In genomic region chr14:74733397-74733796, GRCm38 (mm10) we compare ENCODE assay signal across 8 mouse cellular contexts. TPM values are rescaled to one million over a fixed set of nuclear protein-coding genes. Genes with fewer than 3 reads are reported as not detected.
A peak's percentile ranks its signal among the peaks of the same experiment; 100 is the strongest.
DNase-seq lines count a peak whose midpoint lies in the region; ATAC-seq and TF ChIP-seq lines count a peak whose summit lies in the region.

No protein-coding gene starts in this region.

- WGBS in lung, embryonic 15.5 days: 55% methylated on average over 2 of the region's 2 CpGs
- 74% methylated on average over 2 of the region's 2 CpGs for WGBS in limb, embryonic 12.5 days
- WGBS in stomach, embryonic 15.5 days: 53% methylated on average over 2 of the region's 2 CpGs
- 89% methylated on average over 2 of the region's 2 CpGs for WGBS in thymus, adult 2 months

- peak overlapping the region; percentile 84 for H3K4me3 ChIP-seq in lung, embryonic 15.5 days
- H3K4me3 ChIP-seq in embryonic fibroblast, embryonic 13.5 days (ENCODE audit: insufficient read depth, low read length): peak overlapping the region; percentile 59
- H3K4me3 ChIP-seq in limb, embryonic 12.5 days (replicated peaks): peak overlapping the region; percentile 83
- peak overlapping the region; percentile 70 for H3K4me3 ChIP-seq in stomach, embryonic 15.5 days (replicated peaks)
- no peak overlapping the region for H3K4me3 ChIP-seq in thymus, adult 2 months (ENCODE audit: control insufficient read depth, insufficient read depth, low read length)

- peaks cover 23% of the 10 kb centered on the region for H3K4me1 ChIP-seq in lung, embryonic 15.5 days
- peaks cover 3% of the 10 kb centered on the region; the same call in 1 of the 2 replicates for H3K4me1 ChIP-seq in embryonic fibroblast, embryonic 13.5 days (ENCODE audit: control insufficient read depth, insufficient read depth, low read length)
- H3K4me1 ChIP-seq in limb, embryonic 12.5 days (replicated peaks): peaks cover 8% of the 10 kb centered on the region
- peaks cover 4% of the 10 kb centered on the region for H3K4me1 ChIP-seq in stomach, embryonic 15.5 days
- peaks cover 4% of the 10 kb centered on the region; the same call in 1 of the 2 replicates for H3K4me1 ChIP-seq in thymus, adult 2 months (replicated peaks; ENCODE audit: control insufficient read depth, insufficient read depth, low read length)

- peaks cover 26% of the 10 kb centered on the region for H3K36me3 ChIP-seq in lung, embryonic 15.5 days
- H3K36me3 ChIP-seq in limb, embryonic 12.5 days: peaks cover 27% of the 10 kb centered on the region
- peaks cover 15% of the 10 kb centered on the region; the same call in 1 of the 2 replicates for H3K36me3 ChIP-seq in stomach, embryonic 15.5 days
- H3K36me3 ChIP-seq in thymus, adult 2 months (ENCODE audit: control insufficient read depth, insufficient read depth, low read length): peaks cover 13% of the 10 kb centered on the region

- H3K9me3 ChIP-seq in lung, embryonic 15.5 days: no peaks in the 10 kb centered on the region
- no peaks in the 10 kb centered on the region for H3K9me3 ChIP-seq in limb, embryonic 12.5 days
- no peaks in the 10 kb centered on the region for H3K9me3 ChIP-seq in stomach, embryonic 15.5 days

- no peak for DNase-seq in lung, postnatal 36 days
- DNase-seq in thymus, adult 2 months: no peak
- no peak for DNase-seq in layer of hippocampus, adult 11-12 months (ENCODE audit: low spot score)
- DNase-seq in frontal cortex, postnatal 25 days (ENCODE audit: low spot score in 2 of 2): no peak

- no peak for TF ChIP-seq CTCF in embryonic fibroblast, embryonic 13.5 days (IDR thresholded peaks at IDR 0.05; ENCODE audit: borderline replicate concordance, insufficient read depth, low read length)
- no peak for TF ChIP-seq CTCF in thymus, adult 2 months (IDR thresholded peaks at IDR 0.05; ENCODE audit: borderline replicate concordance, control insufficient read depth, extremely low read depth, insufficient read depth, low read length, poor library complexity)

- H3K27ac ChIP-seq in lung, embryonic 15.5 days: no peak overlapping the region
- H3K27ac ChIP-seq in embryonic fibroblast, embryonic 13.5 days (ENCODE audit: insufficient read depth, low read length): peak overlapping the region; percentile 81; the same call in 1 of the 2 replicates
- H3K27ac ChIP-seq in limb, embryonic 12.5 days: no peak overlapping the region
- H3K27ac ChIP-seq in stomach, embryonic 15.5 days: no peak overlapping the region
- no peak overlapping the region for H3K27ac ChIP-seq in thymus, adult 2 months (ENCODE audit: control insufficient read depth, insufficient read depth, low read length)

- TF ChIP-seq POLR2A in embryonic fibroblast, embryonic 13.5 days (IDR thresholded peaks at IDR 0.05; ENCODE audit: low read depth, low read length): 0 out of 2 replicates have a peak, but pooled peaks have one; percentile 31
- no peak for TF ChIP-seq POLR2A in thymus, adult 2 months (IDR thresholded peaks at IDR 0.05; ENCODE audit: control insufficient read depth, extremely low read depth, insufficient read depth, low read length, poor library complexity)

- ATAC-seq in lung, embryonic 15.5 days (ENCODE audit: borderline replicate concordance, extremely low read depth, low FRiP score, low TSS enrichment): no peak
- no peak for ATAC-seq in limb, embryonic 12.5 days (ENCODE audit: insufficient number of reproducible peaks, insufficient read depth, low FRiP score, low TSS enrichment, low read depth)
- no peak for ATAC-seq in stomach, embryonic 15.5 days (ENCODE audit: insufficient read depth, low FRiP score, low read depth)

- H3K4me2 ChIP-seq in lung, embryonic 15.5 days: peak overlapping the region; percentile 71
- H3K4me2 ChIP-seq in limb, embryonic 12.5 days: peak overlapping the region; percentile 65
- H3K4me2 ChIP-seq in stomach, embryonic 15.5 days: peak overlapping the region; percentile 68

- H3K27me3 ChIP-seq in lung, embryonic 15.5 days: no peaks in the 10 kb centered on the region
- H3K27me3 ChIP-seq in limb, embryonic 12.5 days: no peaks in the 10 kb centered on the region
- no peaks in the 10 kb centered on the region for H3K27me3 ChIP-seq in stomach, embryonic 15.5 days (replicated peaks)
- no peaks in the 10 kb centered on the region for H3K27me3 ChIP-seq in thymus, adult 2 months (ENCODE audit: control insufficient read depth, insufficient read depth, low read length)

- H3K9ac ChIP-seq in lung, embryonic 15.5 days: no peak overlapping the region
- H3K9ac ChIP-seq in limb, embryonic 12.5 days (replicated peaks): no peak overlapping the region
- H3K9ac ChIP-seq in stomach, embryonic 15.5 days: no peak overlapping the region

RNA-seq across cellular contexts. Expression of gene Esd, which starts 1.3 kb away (rescaled TPM):
- polyA plus RNA-seq in lung, embryonic 15.5 days (2015; fragmentation: Nextera tagmentation; extraction: Ambion mirVana): 343 and 361 TPM in 2 replicates
- polyA plus RNA-seq in embryonic fibroblast, embryonic 13.5 days (2011; ENCODE audit: insufficient read length, low read depth, missing spikeins): 509 and 883 TPM in 2 replicates
- 345 and 351 TPM in 2 replicates for polyA plus RNA-seq in limb, embryonic 12.5 days (2016; fragmentation: Nextera tagmentation; extraction: Ambion mirVana)
- polyA plus RNA-seq in stomach, embryonic 15.5 days (2015; fragmentation: Nextera tagmentation; extraction: Ambion mirVana): 320 and 334 TPM in 2 replicates
- polyA plus RNA-seq in thymus, adult 2 months (2012; rRNA removed): 42.5 and 46.1 TPM in 2 replicates
